Mouse (Mus musculus) B cell, adult (primary cell): ENCODE results near the gene Nfat5. TPM values are rescaled to one million over a fixed set of nuclear protein-coding genes. Genes with fewer than 3 reads are reported as not detected.

Source experiments
- total RNA-seq: library from RNA; stranded (reverse); gene quantifications from 4 replicates; pipeline ENCODE4 v1.2.4, GENCODE M21; 2023; ENCODE audit not compliant: inconsistent age

The Nfat5 gene
- total RNA-seq = 90.5 to 123 TPM (median 109 TPM) in 4 replicates

DNA sequence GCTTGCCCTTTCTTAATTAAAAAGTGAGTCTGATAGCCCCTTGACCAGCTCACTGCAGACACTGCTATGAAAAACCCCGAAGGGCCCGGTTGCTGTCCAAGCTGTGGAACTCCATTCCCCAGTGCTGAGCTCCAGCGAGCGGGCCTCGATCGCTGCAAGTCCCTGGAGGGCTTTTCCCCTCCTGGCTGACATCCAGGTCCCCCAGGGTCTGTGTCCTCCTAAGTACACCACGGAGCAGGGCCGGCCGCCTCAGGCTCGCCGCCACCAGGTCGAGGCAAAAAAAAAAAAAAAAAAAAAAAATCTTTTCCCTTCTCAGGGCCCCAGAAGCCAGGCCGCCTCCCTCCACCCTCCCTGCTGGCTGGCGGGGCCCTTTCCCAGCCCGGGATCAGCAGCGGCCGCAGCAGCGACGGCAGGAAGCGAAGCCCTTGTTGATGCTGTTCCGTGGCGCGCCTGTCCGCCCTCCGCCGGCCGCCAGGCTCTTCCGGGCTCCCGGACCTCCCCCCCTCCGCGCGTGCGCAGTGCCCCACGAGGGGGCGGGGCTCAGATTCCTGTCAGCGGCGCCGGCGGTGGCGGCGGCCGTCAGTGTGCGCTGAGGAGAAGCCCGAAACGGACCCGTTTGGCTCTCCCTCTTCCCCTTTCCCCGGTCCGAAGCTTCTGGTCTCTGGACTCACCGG lies at the start of gene Nfat5:
Gene Nfat5 (plus strand): TSS at position 543 of the 674 bp plus-strand sequence.

GRCm38 (mm10) chr8:107403038-107403781 lies 109.9 kb downstream of the Nfat5 start, which contains the start of gene Nqo1:
TSS of gene Nqo1 (minus strand) at chr8:107403206.

DNA sequence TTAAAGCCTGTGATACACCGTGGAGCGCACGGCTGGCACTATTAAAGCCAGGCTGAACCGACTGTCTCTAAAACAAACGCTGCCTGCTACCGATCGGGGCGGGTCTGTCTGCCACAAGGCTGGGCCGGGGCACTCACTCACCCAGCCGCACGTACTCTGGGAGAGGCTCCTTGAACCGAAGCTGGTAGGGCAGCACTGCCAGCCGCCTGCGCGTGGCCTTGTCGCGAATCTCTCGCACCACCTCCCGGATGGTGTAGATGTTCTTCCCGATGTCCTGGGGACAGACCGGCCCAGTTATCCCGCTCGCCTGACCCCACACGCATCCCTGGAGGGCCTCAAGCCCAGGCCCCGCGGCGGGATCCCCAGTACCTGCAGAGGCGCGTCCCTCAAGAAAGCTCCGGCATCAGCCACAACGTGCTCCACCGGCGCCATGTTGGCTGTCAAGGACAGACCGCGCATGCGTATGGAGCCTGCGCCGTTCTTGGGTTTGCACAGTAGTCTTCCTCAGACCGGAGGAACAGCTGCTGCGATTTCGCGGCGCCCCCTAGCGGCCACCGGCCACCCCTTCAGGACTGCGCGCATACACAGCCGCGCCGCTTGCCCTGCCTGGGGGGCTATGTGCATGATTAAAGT lies 131.4 kb downstream of the Nfat5 start, which contains the start of gene Nob1:
Gene Nob1 (minus strand): TSS at position 455 of the 633 bp plus-strand sequence.

Other genes starting within 250 kb of the Nfat5 start
- gene Pdf, start 244.9 kb upstream of the Nfat5 start, total RNA-seq = 7.0 to 12.6 TPM (median 10.7 TPM) in 4 replicates
- gene Cog8, start 236.8 kb upstream of the Nfat5 start, total RNA-seq = 39.8 to 49.1 TPM (median 46.6 TPM) in 4 replicates
- 58.4 to 77.6 TPM (median 63.8 TPM) in 4 replicates for gene Nip7, start 236.6 kb upstream of the Nfat5 start, total RNA-seq
- gene Tmed6, start 227.8 kb upstream of the Nfat5 start, total RNA-seq = 0.86 to 1.6 TPM (median 1.2 TPM) in 3 of 4 replicates, not detected in the other
- gene Terf2, start 196.9 kb upstream of the Nfat5 start, total RNA-seq = 60.3 to 67.5 TPM (median 63.5 TPM) in 4 replicates
- gene Cyb5b, start 142.8 kb upstream of the Nfat5 start, total RNA-seq = 29.7 to 34.0 TPM (median 31.5 TPM) in 4 replicates
- not detected in 4 replicates for gene Nqo1, start 109.7 kb downstream of the Nfat5 start, total RNA-seq
- gene Nob1, start 131.6 kb downstream of the Nfat5 start, total RNA-seq = 43.8 to 46.6 TPM (median 44.2 TPM) in 4 replicates
- 128 to 142 TPM (median 141 TPM) in 4 replicates for gene Wwp2, start 142.9 kb downstream of the Nfat5 start, total RNA-seq